Mouse (Mus musculus): Measurements from ENCODE around the gene Olfr1137.

Olfr1137 gene

GRCm38 (mm10) chr2:87713079-87713478 is at the start of gene Olfr1137:
TSS of gene Olfr1137 (minus strand) at chr2:87713179.
- DNase-seq, result no peak

- no peak for DNase-seq
These were observed 40.9 kb upstream of the Olfr1137 start, which contains the start of gene Olfr1141 for GRCm38 (mm10) chr2:87753891-87754290. TSS of gene Olfr1141 (minus strand) at chr2:87753991.

DNA sequence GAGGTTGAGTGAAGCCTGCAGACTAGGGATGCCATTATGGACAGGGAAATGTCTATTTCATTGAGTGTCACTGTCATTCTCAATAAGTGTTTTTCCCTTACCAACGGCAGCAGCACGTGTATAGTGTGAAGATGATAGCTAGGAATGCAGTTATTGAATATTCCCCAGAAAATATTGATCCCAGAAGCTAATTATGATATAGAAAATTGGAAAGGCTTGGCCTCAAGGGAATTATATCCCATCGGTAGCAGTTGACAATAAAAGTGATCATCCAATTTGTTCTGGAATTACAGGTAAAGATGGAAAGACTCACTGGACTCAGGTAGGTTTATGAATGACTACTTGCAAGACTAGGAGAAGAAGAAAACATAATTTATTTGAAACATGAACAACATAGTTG is 30.5 kb upstream of the Olfr1137 start, which contains the start of gene Olfr1140:
Olfr1140 (plus strand) TSS at position 301 of the 400 bp plus-strand sequence.
- no peak for DNase-seq

DNA sequence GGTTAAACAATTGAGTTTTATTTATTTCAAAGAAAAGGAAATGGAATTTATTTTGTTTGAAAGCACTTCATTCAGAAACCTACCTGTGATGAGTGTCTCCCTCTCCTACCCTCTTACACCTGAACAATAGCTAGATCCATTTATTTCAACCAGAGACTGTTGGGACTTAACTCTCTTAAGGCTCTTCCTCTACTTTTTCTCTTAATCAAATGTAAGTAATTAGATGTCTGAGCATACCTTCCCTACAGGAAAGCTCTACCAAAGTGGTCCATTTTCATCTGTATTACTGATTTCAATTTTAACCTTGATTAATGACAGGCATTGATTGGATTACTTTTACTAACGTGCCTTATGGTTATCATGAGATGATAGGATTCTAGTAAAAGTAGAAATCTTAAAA is 26.9 kb upstream of the Olfr1137 start, which contains the start of gene Olfr1138:
Olfr1138 (minus strand) TSS at position 101 of the 400 bp plus-strand sequence.
- DNase-seq, result no peak

DNA sequence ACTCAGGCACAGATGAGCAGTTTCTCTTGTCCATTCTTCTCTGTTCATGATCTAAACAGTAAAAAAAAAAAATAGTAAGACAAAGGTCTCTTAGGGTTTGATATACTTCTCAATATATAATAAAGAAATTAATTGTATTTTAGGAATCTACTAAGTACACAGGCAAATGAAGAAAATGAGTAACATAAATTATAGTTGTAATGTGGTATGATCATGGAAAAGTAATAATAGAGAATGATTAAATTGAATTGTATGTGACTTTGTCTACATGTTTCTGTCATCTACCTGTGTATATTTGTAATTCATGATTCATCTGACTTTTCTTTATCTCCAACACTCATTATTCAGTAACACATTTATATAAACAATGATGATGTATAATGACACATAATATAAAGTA is 19.1 kb downstream of the Olfr1137 start, which contains the start of gene Olfr1136:
Olfr1136 (minus strand) TSS at position 101 of the 400 bp plus-strand sequence.
- DNase-seq, result no peak

DNA sequence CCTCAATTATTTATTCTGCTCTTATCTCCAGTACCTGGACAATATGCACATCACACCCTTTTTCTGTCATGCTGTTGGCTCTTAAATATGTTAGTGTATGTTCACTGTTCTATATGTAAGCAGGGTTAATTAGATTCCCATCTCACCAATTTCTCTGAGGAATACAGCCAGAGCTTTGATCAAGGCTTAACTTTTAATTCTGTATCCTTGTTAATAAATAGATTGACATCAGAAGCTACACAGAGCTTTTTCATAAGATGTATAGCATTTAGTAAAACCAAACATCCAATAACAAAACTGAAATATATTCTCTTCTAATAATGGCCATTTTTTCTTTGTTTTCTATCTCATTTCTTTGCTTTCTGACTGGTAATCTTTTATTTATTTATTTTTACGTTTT is 39.4 kb downstream of the Olfr1137 start, which contains the start of gene Olfr1135:
Olfr1135 (minus strand) TSS at position 101 of the 400 bp plus-strand sequence.
- DNase-seq, result no peak

All from thymus, adult 18-20 months (tissue).